Mouse (Mus musculus) lung, postnatal 25 days (tissue): ENCODE results near the gene Scube1.

Experiments
- DNase-seq: peaks from one replicate; pipeline ENCODE4 v3.0.0; 2022; ENCODE audit warnings: low spot score

Scube1 gene

GRCm38 (mm10) chr15:83724886-83725269, at the start of gene Scube1:
Gene Scube1, minus strand, starts transcription at chr15:83725021.
- peak; percentile 85 for DNase-seq

GRCm38 (mm10) chr15:83772953-83773352, 48.1 kb upstream of the Scube1 start:
- DNase-seq: no peak

GRCm38 (mm10) chr15:83772460-83772859, 47.6 kb upstream of the Scube1 start:
- DNase-seq: peak; percentile 10

- DNase-seq: no peak
These were observed 46.7 kb upstream of the Scube1 start for GRCm38 (mm10) chr15:83771346-83772053.

- no peak for DNase-seq
These were observed 40.7 kb upstream of the Scube1 start for GRCm38 (mm10) chr15:83765388-83766029.

GRCm38 (mm10) chr15:83761512-83761911, 36.7 kb upstream of the Scube1 start:
- no peak for DNase-seq

- DNase-seq: no peak
These were observed 35.9 kb upstream of the Scube1 start for GRCm38 (mm10) chr15:83760683-83761082.

GRCm38 (mm10) chr15:83758958-83759357, 34.1 kb upstream of the Scube1 start:
- no peak for DNase-seq

GRCm38 (mm10) chr15:83756742-83757141, 31.9 kb upstream of the Scube1 start:
- no peak for DNase-seq

- DNase-seq: no peak
These were observed 24.6 kb upstream of the Scube1 start for GRCm38 (mm10) chr15:83749436-83749835.

GRCm38 (mm10) chr15:83748986-83749385, 24.2 kb upstream of the Scube1 start:
- no peak for DNase-seq

- no peak for DNase-seq
These were observed 21.5 kb upstream of the Scube1 start for GRCm38 (mm10) chr15:83746311-83746710.

GRCm38 (mm10) chr15:83742018-83742417, 17.2 kb upstream of the Scube1 start:
- DNase-seq: peak; percentile 34

GRCm38 (mm10) chr15:83740676-83741422, 16.0 kb upstream of the Scube1 start:
- peak; percentile 44 for DNase-seq

- peak; percentile 52 for DNase-seq
These were observed 2.8 kb upstream of the Scube1 start for GRCm38 (mm10) chr15:83727626-83728025.

GRCm38 (mm10) chr15:83726741-83727140, 1.9 kb upstream of the Scube1 start:
- no peak for DNase-seq

- DNase-seq: no peak
These were observed 857 bp upstream of the Scube1 start for GRCm38 (mm10) chr15:83725556-83726200.

- DNase-seq: no peak
These were observed 498 bp downstream of the Scube1 start for GRCm38 (mm10) chr15:83724160-83724885.

GRCm38 (mm10) chr15:83715582-83716228, 9.1 kb downstream of the Scube1 start:
- DNase-seq: no peak

- no peak for DNase-seq
These were observed 12.0 kb downstream of the Scube1 start for GRCm38 (mm10) chr15:83712798-83713197.

GRCm38 (mm10) chr15:83712361-83712760, 12.5 kb downstream of the Scube1 start:
- DNase-seq: no peak
